Mouse (Mus musculus) stomach, embryonic 16.5 days (tissue): ENCODE results near the gene Ppcdc. TPM values are rescaled to one million over a fixed set of nuclear protein-coding genes. Genes with fewer than 3 reads are reported as not detected.
A peak's percentile ranks its signal among the peaks of the same experiment; 100 is the strongest.

ENCODE experiments used
- ATAC-seq: fragments of 200-750 bp; cut with Nextera tagmentation; 2 replicates; pipeline ENCODE4 v1.8.0; 2017; ENCODE audit warnings: moderate number of reproducible peaks, moderate TSS enrichment; ENCODE audit not compliant: insufficient read depth, low FRiP score
- H3K27ac ChIP-seq: fragments of 300-500 bp; sonication (generic); 2 replicates; pipeline ENCODE4 v1.5.1; 2014; ENCODE audit warnings: low read length
- H3K27me3 ChIP-seq: fragments of 300-500 bp; sonication (generic); 2 replicates; pipeline ENCODE4 v1.6.1; 2014; ENCODE audit warnings: low read length, control low read depth, mixed read lengths; ENCODE audit not compliant: control insufficient read depth, insufficient read depth
- H3K36me3 ChIP-seq: fragments of 300-500 bp; sonication (generic); 2 replicates; pipeline ENCODE4 v1.6.1; 2014; ENCODE audit warnings: low read length; ENCODE audit not compliant: control insufficient read depth, insufficient read depth
- H3K4me1 ChIP-seq: fragments of 300-500 bp; sonication (generic); 2 replicates; pipeline ENCODE4 v1.6.1; 2014; ENCODE audit warnings: low read length, control low read depth, mixed read lengths; ENCODE audit not compliant: control insufficient read depth, insufficient read depth
- H3K4me2 ChIP-seq: fragments of 300-500 bp; sonication (generic); 2 replicates; pipeline ENCODE4 v1.6.1; 2014; ENCODE audit warnings: low read depth, low read length, mixed read lengths
- H3K4me3 ChIP-seq: fragments of 300-500 bp; sonication (generic); replicated peaks from 2 replicates; pipeline ENCODE4 v1.5.1; 2014; ENCODE audit warnings: mild to moderate bottlenecking, low read length
- H3K9ac ChIP-seq: fragments of 300-500 bp; sonication (generic); 2 replicates; pipeline ENCODE4 v1.6.1; 2014; ENCODE audit warnings: low read length
- H3K9me3 ChIP-seq: fragments of 300-500 bp; sonication (generic); replicated peaks from 2 replicates; pipeline ENCODE4 v1.6.1; 2016; ENCODE audit warnings: low read length, control low read depth; ENCODE audit not compliant: control insufficient read depth
- WGBS: fragments of 180-500 bp; shearing (Covaris S2); extraction: QIAGEN DNeasy Blood & Tissue Kit; methylation state at CpG from one replicate; pipeline ENCODE4 v1.1.7; 2014; 5-methylcytosine and 5-hydroxymethylcytosine counted together
- polyA plus RNA-seq: library from polyadenylated mRNA; unstranded; fragments of >200 nt; fragmentation: Nextera tagmentation; extraction: Ambion mirVana; gene quantifications from 2 replicates; pipeline ENCODE4 v1.2.1, GENCODE M21; 2015

Ppcdc gene
- polyA plus RNA-seq = 26.4 and 28.7 TPM in 2 replicates

DNA sequence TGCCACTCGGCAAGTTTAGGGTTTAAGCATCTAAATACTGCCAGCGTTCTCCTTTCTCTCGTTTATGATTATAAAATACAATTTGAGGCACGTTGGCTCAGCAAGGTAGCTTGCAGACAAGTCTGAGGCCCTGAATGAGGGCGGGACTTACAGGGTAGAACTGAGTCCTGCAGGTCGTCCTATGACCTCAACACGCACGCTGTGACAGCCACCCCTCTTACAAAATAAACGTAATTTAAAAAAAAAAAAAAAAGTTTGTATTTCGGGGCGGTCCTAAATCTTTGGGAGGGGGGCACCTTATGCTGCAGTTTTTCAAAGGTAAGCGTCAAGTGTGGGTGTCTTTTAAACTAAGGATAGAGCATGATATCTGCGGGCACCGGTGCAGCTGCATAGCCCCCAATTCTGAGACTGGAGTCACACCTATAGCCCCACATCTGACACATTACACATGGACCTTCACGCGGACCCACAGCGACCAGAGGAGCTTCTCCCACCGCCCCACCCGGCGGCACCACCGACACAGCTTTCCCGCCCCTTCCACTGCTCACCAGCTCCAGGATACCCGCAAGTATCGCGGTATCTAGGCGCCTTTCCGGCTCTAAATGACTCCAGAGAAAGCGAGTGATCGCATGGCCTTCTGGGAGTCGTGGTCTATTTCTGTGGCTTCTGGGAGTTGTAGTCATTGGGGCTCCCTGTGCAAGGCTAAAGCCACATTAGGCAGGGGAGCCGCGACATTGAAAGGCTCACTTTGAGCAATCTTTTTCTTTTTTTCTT, at the start of gene Ppcdc:
Ppcdc (minus strand) TSS at position 603 of the 774 bp plus-strand sequence.
- Histone ChIP-seq H3K27ac (peak within 1 kb of the TSS; percentile 69), H3K27me3 (no peaks in the 10 kb centered on the region), H3K36me3 (no peaks in the 10 kb centered on the region), H3K9ac (peak within 1 kb of the TSS; percentile 74), H3K4me1 (peaks cover 5% of the 10 kb centered on the region; the same call in 1 of the 2 replicates), H3K4me3 (peak within 1 kb of the TSS; percentile 55), H3K4me2 (peak within 1 kb of the TSS; percentile 63), H3K9me3 (no peaks in the 10 kb centered on the region)
- 2% methylated on average over 32 of the region's 32 CpGs for WGBS
- peak; percentile 97 for ATAC-seq

DNA sequence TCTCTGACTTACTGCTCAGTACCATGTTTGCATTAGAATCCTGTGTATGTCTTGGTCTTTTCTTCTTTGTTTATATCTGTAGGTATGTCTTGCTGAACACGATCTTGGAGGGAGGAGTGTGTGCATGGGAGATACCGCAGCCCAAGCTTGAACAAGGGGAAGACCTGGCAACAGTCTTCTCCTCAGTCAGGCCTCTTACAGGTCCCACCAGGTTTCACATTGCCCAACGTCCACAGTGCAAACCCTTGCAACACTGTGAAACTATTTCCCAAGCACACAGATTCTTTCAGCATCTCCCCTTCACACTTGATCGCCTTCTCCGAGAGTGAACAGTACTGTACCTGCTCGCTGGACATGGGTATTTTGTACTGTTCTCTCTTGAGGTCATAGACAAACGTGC, 47.9 kb upstream of the Ppcdc start:
- no peak for ATAC-seq
- no peaks in the 10 kb centered on the region for H3K27me3 ChIP-seq
- WGBS = 66% methylated on average over 7 of the region's 7 CpGs

DNA sequence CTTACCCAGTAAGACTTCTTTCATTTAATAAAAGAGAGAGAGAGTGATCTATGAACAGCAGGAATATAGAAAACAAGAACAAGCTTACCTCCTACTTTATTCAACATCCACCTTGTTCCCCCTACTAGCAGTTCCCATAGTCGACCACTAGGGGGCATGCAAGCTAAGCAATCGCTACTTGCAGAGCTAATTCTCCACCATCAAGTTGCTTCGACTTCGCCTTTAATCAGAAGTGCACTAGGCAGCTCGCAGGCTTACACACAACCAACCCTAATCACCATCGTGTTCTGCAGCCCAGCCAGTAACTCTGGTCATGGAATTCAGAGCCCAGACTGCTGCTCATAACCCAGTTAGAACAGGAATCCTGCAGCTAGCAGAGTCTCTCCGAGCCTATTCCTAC, 45.9 kb upstream of the Ppcdc start:
- no peak overlapping the region for H3K9ac ChIP-seq
- no peaks in the 10 kb centered on the region for H3K4me1 ChIP-seq
- no peaks in the 10 kb centered on the region for H3K27me3 ChIP-seq
- no peak overlapping the region for H3K4me3 ChIP-seq
- WGBS = 13% methylated on average over 7 of the region's 7 CpGs
- H3K36me3 ChIP-seq = no peaks in the 10 kb centered on the region
- H3K27ac ChIP-seq = no peak overlapping the region
- ATAC-seq = peak; percentile 40; the same call in 1 of the 2 replicates
- no peak overlapping the region for H3K4me2 ChIP-seq
- no peaks in the 10 kb centered on the region for H3K9me3 ChIP-seq

More for the DNA sequence above, 47.9 kb upstream of the Ppcdc start:
- Histone ChIP-seq H3K27ac (no peak overlapping the region), H3K9me3 (no peaks in the 10 kb centered on the region), H3K9ac (no peak overlapping the region), H3K4me1 (no peaks in the 10 kb centered on the region), H3K36me3 (no peaks in the 10 kb centered on the region), H3K4me2 (no peak overlapping the region), H3K4me3 (no peak overlapping the region)

GRCm38 (mm10) chr9:57468914-57469313, 29.0 kb upstream of the Ppcdc start:
- H3K4me2 ChIP-seq = no peak overlapping the region
- no peak overlapping the region for H3K27ac ChIP-seq
- no peak overlapping the region for H3K4me3 ChIP-seq
- peaks cover 8% of the 10 kb centered on the region; the same call in 1 of the 2 replicates for H3K4me1 ChIP-seq
- no peaks in the 10 kb centered on the region for H3K9me3 ChIP-seq
- no peak overlapping the region for H3K9ac ChIP-seq
- ATAC-seq = no peak; the same call in 1 of the 2 replicates
- 66% methylated on average over 4 of the region's 4 CpGs for WGBS
- H3K36me3 ChIP-seq = no peaks in the 10 kb centered on the region
- no peaks in the 10 kb centered on the region for H3K27me3 ChIP-seq

DNA sequence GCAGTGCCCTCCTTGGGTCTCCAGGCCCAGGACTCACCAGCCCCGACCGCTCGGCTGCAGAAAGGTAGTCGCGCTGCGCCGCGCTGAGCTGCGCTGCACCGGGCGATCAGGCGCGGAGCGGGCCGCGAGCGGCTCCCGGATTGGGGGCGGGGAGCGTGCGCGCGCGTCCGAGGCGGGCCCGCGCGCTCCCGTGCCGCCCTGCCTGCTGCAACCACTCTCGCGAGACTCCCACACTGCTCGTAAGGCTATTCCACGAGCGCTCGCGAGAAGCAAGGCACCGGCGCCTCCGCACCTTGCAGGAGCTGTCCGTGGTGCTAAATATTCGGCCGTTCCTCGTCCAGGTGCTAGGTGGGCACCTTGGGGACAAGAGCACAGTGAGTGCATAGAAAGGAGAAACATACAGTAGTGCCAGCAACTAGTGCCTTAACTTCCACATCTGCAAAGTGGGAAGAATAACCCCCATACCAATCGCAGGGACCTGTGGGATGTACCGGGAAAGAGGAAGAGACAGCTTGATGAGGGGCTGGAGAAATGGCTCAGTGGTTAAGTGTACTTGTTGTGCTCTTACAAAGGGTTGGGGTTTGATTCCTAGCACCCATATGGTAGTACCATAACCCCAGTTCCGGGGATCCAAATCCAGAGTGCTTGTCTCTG, 28.1 kb upstream of the Ppcdc start, which contains the start of gene Scamp5:
Scamp5 (minus strand) TSS at position 165 of the 654 bp plus-strand sequence.
- Histone ChIP-seq H3K4me1 (peaks cover 8% of the 10 kb centered on the region; the same call in 1 of the 2 replicates), H3K9me3 (no peaks in the 10 kb centered on the region), H3K4me2 (peak within 1 kb of the TSS; percentile 89), H3K36me3 (no peaks in the 10 kb centered on the region), H3K9ac (peak within 1 kb of the TSS; percentile 83), H3K4me3 (peak within 1 kb of the TSS; percentile 75), H3K27ac (peak within 1 kb of the TSS; percentile 69), H3K27me3 (no peaks in the 10 kb centered on the region)
- WGBS = 2% methylated on average over 48 of the region's 48 CpGs
- peak; percentile 91 for ATAC-seq

DNA sequence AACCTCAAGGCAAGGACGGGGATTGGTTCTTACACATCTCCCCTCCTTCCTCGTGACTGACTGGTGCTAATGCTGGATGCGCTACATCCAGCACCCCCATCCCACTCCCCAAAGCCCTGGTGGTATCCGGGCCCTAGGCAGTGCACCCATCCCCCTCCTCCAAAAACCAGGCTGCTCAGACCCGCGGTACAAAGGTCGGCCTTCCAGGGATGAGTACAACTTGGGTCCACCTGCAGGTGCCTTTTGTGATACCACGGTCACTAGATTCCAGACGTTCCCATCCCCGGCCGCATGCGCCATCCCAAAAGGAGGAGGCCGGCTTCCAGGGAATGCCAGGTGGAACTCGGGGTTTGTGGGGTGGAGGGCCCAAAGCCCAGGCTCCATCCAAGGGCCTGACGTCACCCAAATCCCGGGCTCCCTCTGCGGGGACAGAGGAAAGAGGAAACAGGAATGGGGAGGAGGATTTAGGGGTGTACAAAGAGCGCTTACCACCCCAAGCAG, 27.4 kb upstream of the Ppcdc start:
- H3K4me1 ChIP-seq = peaks cover 8% of the 10 kb centered on the region; the same call in 1 of the 2 replicates
- peak overlapping the region; percentile 83 for H3K9ac ChIP-seq

DNA sequence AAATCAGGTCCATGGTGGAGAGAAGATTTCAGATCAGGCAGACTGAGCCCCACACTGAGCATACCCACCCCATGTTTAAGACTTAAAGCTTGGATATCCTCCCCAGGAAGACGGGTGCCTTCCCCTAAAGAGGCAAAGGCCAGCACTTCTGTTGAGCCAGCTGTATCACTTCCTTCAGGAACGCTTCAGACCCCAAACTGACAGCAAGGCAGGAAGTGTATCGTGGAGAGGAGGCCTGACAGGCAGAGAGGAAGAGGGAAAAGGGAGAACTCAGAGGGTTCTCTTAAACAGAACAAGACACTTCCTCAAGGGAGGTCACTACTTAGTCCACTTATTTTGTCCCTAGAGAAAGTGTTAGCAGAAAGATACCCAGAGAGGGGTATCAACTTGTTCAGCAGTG, 26.2 kb upstream of the Ppcdc start:
- no peak overlapping the region for H3K9ac ChIP-seq
- no peaks in the 10 kb centered on the region for H3K27me3 ChIP-seq
- no peaks in the 10 kb centered on the region for H3K36me3 ChIP-seq
- peaks cover 8% of the 10 kb centered on the region; the same call in 1 of the 2 replicates for H3K4me1 ChIP-seq
- WGBS = 41% methylated on average over 3 of the region's 3 CpGs
- no peak overlapping the region; the same call in 1 of the 2 replicates for H3K4me3 ChIP-seq
- no peak for ATAC-seq
- no peaks in the 10 kb centered on the region for H3K9me3 ChIP-seq
- H3K27ac ChIP-seq = no peak overlapping the region
- peak overlapping the region; percentile 89 for H3K4me2 ChIP-seq

More for the DNA sequence above, 27.4 kb upstream of the Ppcdc start:
- Histone ChIP-seq H3K27ac (peak overlapping the region; percentile 69), H3K4me2 (peak overlapping the region; percentile 89), H3K36me3 (no peaks in the 10 kb centered on the region), H3K27me3 (no peaks in the 10 kb centered on the region), H3K4me3 (peak overlapping the region; percentile 75), H3K9me3 (no peaks in the 10 kb centered on the region)
- WGBS = under 1% methylated on average over 18 of the region's 18 CpGs
- peak; percentile 24; the same call in 1 of the 2 replicates for ATAC-seq

- Histone ChIP-seq H3K4me3 (no peak overlapping the region), H3K4me1 (peaks cover 8% of the 10 kb centered on the region; the same call in 1 of the 2 replicates), H3K4me2 (no peak overlapping the region), H3K27ac (peak overlapping the region; percentile 82), H3K27me3 (no peaks in the 10 kb centered on the region), H3K36me3 (no peaks in the 10 kb centered on the region), H3K9me3 (no peaks in the 10 kb centered on the region), H3K9ac (no peak overlapping the region)
- 55% methylated on average over 6 of the region's 6 CpGs for WGBS
- peak; percentile 81 for ATAC-seq
These were observed 22.9 kb upstream of the Ppcdc start for GRCm38 (mm10) chr9:57462866-57463265.

- H3K4me1 ChIP-seq = no peaks in the 10 kb centered on the region
- no peaks in the 10 kb centered on the region for H3K36me3 ChIP-seq
- WGBS = 94% methylated on average over 2 of the region's 2 CpGs
- no peak overlapping the region for H3K27ac ChIP-seq
- no peak overlapping the region for H3K4me2 ChIP-seq
- H3K4me3 ChIP-seq = no peak overlapping the region
- H3K9me3 ChIP-seq = no peaks in the 10 kb centered on the region
- H3K27me3 ChIP-seq = no peaks in the 10 kb centered on the region
- no peak for ATAC-seq
- no peak overlapping the region for H3K9ac ChIP-seq
These were observed 19.8 kb upstream of the Ppcdc start for GRCm38 (mm10) chr9:57459707-57460106.
